Mouse (Mus musculus): ENCODE results near the gene Runx1.

The Runx1 gene

GRCm38 (mm10) chr16:92645423-92646115 is 180.4 kb downstream of the Runx1 start:
- no peak for DNase-seq

- DNase-seq = no peak
These were observed 181.1 kb downstream of the Runx1 start for GRCm38 (mm10) chr16:92644718-92645422.

- DNase-seq = no peak
These were observed 181.6 kb downstream of the Runx1 start for GRCm38 (mm10) chr16:92644315-92644714.

GRCm38 (mm10) chr16:92642283-92642682 is 183.7 kb downstream of the Runx1 start:
- DNase-seq = no peak

GRCm38 (mm10) chr16:92641053-92641452 is 184.9 kb downstream of the Runx1 start:
- DNase-seq = no peak

- no peak for DNase-seq
These were observed 186.9 kb downstream of the Runx1 start for GRCm38 (mm10) chr16:92639093-92639492.

- DNase-seq = no peak
These were observed 188.9 kb downstream of the Runx1 start for GRCm38 (mm10) chr16:92637033-92637432.

GRCm38 (mm10) chr16:92632115-92632763 is 193.7 kb downstream of the Runx1 start:
- no peak for DNase-seq

- DNase-seq = no peak
These were observed 194.3 kb downstream of the Runx1 start for GRCm38 (mm10) chr16:92631637-92632036.

- no peak for DNase-seq
These were observed 195.0 kb downstream of the Runx1 start for GRCm38 (mm10) chr16:92630950-92631349.

GRCm38 (mm10) chr16:92629829-92630228 is 196.1 kb downstream of the Runx1 start:
- DNase-seq = no peak

GRCm38 (mm10) chr16:92627262-92627661 is 198.7 kb downstream of the Runx1 start:
- DNase-seq = no peak

GRCm38 (mm10) chr16:92623953-92624352 is 202.0 kb downstream of the Runx1 start:
- DNase-seq = no peak

GRCm38 (mm10) chr16:92621859-92622258 is 204.1 kb downstream of the Runx1 start:
- no peak for DNase-seq

- DNase-seq = no peak
These were observed 205.0 kb downstream of the Runx1 start for GRCm38 (mm10) chr16:92620841-92621518.

- no peak for DNase-seq
These were observed 209.1 kb downstream of the Runx1 start for GRCm38 (mm10) chr16:92616839-92617238.

- no peak for DNase-seq
These were observed 210.6 kb downstream of the Runx1 start for GRCm38 (mm10) chr16:92615234-92615799.

GRCm38 (mm10) chr16:92612546-92612945 is 213.4 kb downstream of the Runx1 start:
- no peak for DNase-seq

GRCm38 (mm10) chr16:92611641-92612149 is 214.3 kb downstream of the Runx1 start:
- DNase-seq = no peak

GRCm38 (mm10) chr16:92610464-92610863 is 215.5 kb downstream of the Runx1 start:
- DNase-seq = no peak

GRCm38 (mm10) chr16:92609717-92610077 is 216.3 kb downstream of the Runx1 start:
- DNase-seq = no peak

- DNase-seq = no peak
These were observed 216.8 kb downstream of the Runx1 start for GRCm38 (mm10) chr16:92609006-92609716.

Measured in right cerebral cortex, postnatal 4 days (tissue).